Mouse (Mus musculus): ENCODE results near the gene Nfasc.
A peak's percentile ranks its signal among the peaks of the same experiment; 100 is the strongest.

The Nfasc gene

GRCm38 (mm10) chr1:132641049-132641795 lies 100.4 kb downstream of the Nfasc start:
- no peak for DNase-seq (ENCODE audit: low read depth)

GRCm38 (mm10) chr1:132640256-132640655 lies 101.3 kb downstream of the Nfasc start:
- no peak for DNase-seq (ENCODE audit: low read depth)

- no peak for DNase-seq (ENCODE audit: low read depth)
These were observed 104.3 kb downstream of the Nfasc start for GRCm38 (mm10) chr1:132637346-132637745.

DNA sequence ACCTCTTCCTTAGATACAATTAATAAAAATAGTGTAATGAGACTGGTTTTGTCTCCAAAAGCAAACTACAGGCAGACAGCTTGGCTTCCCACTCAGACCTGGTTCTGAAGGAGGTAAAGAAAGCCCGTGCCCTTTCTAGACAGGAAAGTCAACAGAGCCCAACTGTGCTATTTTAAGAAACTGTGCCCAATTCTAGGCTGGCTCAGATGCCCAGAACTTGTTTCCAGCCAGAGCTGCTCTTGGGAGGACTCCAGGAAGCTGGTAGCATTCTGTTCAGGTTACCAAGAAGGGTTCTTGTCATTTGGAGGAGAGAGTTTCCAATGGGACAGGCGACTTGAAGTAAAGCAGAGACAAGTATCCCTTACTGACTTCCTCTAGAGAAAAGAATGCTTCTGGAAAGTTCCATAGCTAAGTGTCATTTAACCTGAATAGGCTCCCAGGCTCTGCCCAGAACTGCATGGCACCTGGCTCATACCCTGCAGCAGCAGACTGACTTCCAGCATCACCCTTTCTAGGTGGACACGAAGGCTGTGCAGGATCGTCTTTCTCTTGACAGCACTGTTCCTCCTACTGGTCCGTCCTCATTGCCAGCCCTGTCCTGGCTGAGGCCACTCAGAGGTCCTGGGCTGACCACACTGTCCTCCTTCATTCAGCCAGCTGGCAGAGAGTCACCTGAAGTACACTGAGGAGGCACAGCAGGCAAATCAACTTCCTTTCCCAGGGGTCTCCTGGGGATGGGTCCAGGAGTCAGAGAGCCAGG lies 111.8 kb downstream of the Nfasc start:
- DNase-seq (ENCODE audit: low read depth), result no peak

- no peak for DNase-seq (ENCODE audit: low read depth)
These were observed 113.0 kb downstream of the Nfasc start for GRCm38 (mm10) chr1:132628599-132628998.

- no peak for DNase-seq (ENCODE audit: low read depth)
These were observed 113.4 kb downstream of the Nfasc start for GRCm38 (mm10) chr1:132628183-132628582.

GRCm38 (mm10) chr1:132626125-132626756 lies 115.4 kb downstream of the Nfasc start:
- DNase-seq (ENCODE audit: low read depth), result no peak

- DNase-seq (ENCODE audit: low read depth), result no peak
These were observed 116.6 kb downstream of the Nfasc start for GRCm38 (mm10) chr1:132625034-132625433.

DNA sequence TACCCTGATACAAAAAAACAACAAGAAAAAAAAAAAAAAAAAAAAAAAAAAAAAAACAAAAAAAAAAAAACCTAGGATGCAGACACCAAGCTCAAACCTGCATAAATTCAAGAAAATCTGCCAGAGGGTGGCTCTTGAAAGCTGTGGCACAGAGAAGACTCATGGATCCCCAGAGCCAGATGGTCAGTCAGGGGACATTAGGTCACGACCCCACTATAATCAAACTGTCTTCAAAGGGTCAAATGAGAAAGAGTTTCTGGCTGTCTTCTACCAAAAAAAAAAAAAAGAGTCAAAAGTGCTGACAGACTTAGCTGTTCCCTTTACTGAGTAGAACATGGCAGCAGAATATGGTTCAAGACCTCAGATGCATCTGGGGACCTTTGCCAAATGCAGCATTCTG lies 117.1 kb downstream of the Nfasc start:
- no peak for DNase-seq (ENCODE audit: low read depth)

DNA sequence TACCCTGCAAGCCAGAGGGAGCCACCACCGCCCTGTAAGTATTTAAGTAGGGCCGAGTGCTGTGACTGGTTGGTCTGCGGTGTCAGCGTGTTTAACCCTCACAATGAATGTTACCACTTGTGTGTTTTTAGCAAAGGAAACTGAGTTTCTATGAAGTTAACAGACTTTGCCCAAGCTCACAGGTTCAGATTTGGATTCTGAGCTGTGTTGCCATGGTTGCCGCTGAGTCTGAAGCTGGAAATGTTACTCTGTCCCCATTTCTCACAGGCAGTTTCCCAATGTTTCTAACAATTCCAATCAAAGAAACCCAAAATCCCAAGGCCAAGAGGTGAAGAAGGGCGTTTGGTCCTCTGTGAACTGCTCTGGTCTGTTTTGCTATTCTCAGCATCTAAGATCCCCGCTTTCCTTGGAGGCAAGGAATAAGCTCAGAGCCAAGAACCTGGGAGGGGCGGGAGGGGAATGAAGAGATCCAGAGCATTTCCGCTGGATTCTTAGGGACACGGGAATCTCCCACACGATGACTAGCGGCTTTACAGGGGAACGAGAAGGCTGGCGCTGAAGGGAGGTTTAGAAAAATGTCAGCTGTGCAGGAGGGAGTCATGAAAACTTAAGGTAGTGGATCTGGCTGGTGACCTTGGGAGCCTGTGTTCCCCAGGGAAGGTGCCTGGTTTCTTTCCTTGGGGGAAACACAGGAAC lies 117.8 kb downstream of the Nfasc start:
- DNase-seq (ENCODE audit: low read depth), result no peak

DNA sequence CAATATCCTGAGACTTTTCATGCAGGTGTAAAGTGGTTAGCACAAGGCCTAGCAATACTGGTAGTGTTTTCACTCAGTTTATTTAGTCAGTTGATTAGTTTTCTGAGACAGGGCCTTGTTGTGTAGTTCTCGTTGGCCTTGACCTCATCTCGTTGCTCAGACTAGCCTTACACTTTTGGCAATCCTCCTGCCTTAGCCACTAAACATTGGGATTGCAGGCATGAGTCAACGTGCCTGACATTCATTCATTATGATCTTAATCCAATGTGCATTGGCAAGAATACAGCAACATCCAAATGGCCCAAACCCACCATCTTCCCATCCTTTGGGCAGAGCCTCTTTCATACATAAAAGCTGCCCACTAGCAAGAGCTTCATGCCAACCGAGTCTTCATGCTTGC lies 129.5 kb downstream of the Nfasc start:
- DNase-seq (ENCODE audit: low read depth), result no peak

- peak; percentile 40 for DNase-seq (ENCODE audit: low read depth)
These were observed 132.5 kb downstream of the Nfasc start for GRCm38 (mm10) chr1:132609048-132609634.

GRCm38 (mm10) chr1:132602161-132602560 lies 139.4 kb downstream of the Nfasc start:
- no peak for DNase-seq (ENCODE audit: low read depth)

DNA sequence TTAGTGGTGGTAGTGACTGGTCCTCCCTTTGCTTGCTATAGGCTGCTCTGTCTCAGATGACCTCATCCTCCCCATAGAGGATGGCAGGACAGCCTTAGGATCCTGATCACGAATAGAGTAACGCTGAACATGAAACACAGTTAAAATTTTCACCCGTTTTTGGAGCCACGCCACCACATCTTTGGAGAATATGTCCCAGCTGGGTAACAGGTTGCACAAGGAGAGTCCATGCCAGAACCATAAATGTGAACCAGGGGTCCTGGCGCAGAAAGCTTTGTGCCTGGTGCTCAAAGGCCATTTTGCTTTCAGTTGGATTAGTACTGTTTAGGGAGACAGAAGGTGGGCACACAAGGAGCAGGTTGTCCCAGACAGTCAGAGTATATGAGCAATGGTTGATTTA lies 143.6 kb downstream of the Nfasc start:
- DNase-seq (ENCODE audit: low read depth), result no peak

DNA sequence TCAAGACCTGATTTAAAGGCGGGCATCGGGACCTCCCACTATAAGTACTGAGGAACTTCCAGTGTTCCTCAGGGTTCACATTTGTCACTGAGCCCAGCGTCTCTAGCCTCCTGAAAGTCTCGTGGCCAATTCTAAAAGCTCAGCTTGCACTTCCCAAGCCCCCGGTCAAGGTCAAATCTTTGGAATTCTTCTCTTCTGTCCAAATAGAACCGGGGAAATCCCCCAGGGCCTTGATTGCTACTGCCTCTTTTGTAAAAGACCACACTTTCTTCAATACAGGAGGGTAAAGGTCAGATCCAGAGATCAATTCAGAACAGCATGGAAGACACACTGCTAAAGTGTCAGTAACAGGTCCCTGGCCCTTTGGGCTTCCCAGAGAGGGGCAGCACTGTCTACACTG lies 145.9 kb downstream of the Nfasc start:
- DNase-seq (ENCODE audit: low read depth), result no peak

DNA sequence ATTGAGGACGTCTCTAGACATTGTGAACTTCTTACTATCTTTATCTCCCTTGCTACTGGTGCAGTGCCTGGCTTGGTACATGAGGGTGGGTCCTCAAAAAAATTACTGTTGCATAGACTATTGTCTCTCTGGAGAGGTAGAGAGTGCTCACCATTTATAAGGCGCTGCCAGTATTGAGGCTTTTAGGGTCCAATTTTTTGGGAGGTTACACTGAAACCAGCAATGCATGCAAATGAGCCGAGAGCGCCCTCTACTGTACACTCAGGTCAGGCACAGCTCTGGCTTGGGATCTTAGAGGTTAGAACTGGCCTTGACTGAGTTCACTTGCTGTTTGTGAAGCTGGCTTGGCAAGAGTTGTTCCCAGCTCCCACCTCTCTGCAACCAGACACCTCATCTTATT lies 147.0 kb downstream of the Nfasc start:
- DNase-seq (ENCODE audit: low read depth), result peak; percentile 50

DNA sequence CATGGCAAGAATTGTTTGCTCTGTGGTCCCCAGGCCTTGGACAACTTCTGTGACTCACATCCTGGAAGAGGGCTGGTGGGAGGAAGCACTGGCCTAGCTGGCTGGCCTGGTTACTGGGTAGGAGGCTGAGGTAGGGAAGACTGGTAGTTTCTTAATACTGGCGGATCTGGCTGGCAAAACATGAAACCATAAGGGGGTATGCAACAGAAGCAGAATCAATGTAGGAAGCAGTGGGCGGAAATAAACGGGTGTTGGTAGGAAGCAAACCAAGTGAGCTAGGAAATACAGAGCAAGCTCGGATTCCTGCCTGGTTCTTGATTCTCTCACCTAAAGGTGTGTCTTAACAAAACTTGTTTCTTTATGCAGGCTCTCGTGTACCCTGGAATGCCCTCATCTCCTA lies 149.5 kb downstream of the Nfasc start:
- no peak for DNase-seq (ENCODE audit: low read depth)

DNA sequence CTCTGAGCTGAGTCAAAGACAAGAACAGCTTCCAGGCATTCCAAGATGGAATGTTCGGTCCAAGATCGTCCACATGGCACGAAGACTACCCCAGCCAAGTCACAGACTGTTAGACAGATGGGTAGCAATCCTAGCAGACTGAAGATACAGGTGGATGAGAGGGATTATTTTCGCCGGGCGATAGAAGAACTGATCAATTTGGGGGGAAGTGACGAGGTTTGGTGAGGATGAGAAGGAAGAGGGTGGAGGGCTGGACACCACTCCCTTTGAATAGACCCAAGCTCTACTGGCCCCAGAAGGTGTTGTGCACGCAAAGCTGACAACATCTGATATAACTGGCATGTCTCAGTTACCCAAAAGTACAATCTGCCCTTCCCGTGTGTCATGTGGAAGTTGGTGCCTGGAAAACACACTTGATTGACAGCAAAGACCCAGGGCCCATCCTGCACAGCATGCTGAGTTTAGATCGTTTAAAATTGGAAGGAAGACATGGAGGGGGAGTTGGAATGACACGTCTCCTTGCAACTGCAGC lies 150.1 kb downstream of the Nfasc start:
- no peak for DNase-seq (ENCODE audit: low read depth)

GRCm38 (mm10) chr1:132586679-132587201 lies 154.9 kb downstream of the Nfasc start:
- DNase-seq (ENCODE audit: low read depth), result no peak

GRCm38 (mm10) chr1:132585376-132585775 lies 156.2 kb downstream of the Nfasc start:
- no peak for DNase-seq (ENCODE audit: low read depth)

DNA sequence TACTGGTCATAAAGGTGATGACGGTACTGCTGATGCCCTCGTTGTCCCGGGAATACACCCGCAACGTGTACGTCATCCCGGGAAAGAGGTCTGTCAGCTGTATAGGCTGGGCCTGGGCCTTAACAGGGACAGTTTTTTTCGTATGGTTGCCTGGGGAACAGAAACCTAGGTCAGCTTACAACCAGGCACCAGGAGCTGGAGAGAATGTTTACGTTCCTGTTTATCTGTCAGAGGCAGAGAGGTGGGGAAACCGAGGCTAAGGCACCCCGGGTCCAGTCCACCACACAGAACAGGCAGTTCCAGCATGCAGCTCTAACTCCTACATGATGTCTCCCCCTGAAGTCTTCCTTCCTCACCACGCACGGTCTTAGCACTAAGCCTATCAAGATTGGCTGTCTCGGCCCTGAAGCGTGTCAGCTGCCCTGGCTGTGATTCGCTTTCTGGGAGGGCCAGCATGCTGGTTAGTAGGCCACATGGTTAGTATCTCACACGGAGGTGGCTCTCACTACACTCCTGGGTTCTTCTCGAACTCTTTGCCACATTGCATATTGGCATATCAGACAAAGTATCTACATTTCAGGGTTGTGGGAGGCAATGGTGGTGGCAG lies 158.5 kb downstream of the Nfasc start:
- no peak for DNase-seq (ENCODE audit: low read depth)
